Mouse (Mus musculus) thymus, adult 2 months (tissue): Measurements from ENCODE around the gene Tenm4.

Source experiments
- CTCF ChIP-seq: fragments of 200-500 bp; IDR thresholded peaks from 2 replicates; pipeline ENCODE4 v1.5.1; 2012; ENCODE audit warnings: mild to moderate bottlenecking, control low read depth, low read length, moderate library complexity, borderline replicate concordance; ENCODE audit not compliant: control insufficient read depth, poor library complexity, insufficient read depth; ENCODE audit errors: extremely low read depth
- POLR2A ChIP-seq: fragments of 200-500 bp; IDR thresholded peaks from 2 replicates; pipeline ENCODE4 v1.6.1; 2012; ENCODE audit warnings: mild to moderate bottlenecking, low read length, control low read depth, moderate library complexity; ENCODE audit not compliant: control insufficient read depth, poor library complexity, insufficient read depth; ENCODE audit errors: extremely low read depth

GRCm38 (mm10) chr7:96130763-96131162 lies 40.3 kb upstream of the Tenm4 start:
- no peak for TF ChIP-seq CTCF
- no peak for TF ChIP-seq POLR2A
